Mouse (Mus musculus) embryo, embryonic 11 days (tissue): ENCODE results near the gene Irf3.

Source experiments
- DNase-seq: peaks from one replicate; pipeline ENCODE4 v3.0.0-alpha.2; 2015

The Irf3 gene

DNA sequence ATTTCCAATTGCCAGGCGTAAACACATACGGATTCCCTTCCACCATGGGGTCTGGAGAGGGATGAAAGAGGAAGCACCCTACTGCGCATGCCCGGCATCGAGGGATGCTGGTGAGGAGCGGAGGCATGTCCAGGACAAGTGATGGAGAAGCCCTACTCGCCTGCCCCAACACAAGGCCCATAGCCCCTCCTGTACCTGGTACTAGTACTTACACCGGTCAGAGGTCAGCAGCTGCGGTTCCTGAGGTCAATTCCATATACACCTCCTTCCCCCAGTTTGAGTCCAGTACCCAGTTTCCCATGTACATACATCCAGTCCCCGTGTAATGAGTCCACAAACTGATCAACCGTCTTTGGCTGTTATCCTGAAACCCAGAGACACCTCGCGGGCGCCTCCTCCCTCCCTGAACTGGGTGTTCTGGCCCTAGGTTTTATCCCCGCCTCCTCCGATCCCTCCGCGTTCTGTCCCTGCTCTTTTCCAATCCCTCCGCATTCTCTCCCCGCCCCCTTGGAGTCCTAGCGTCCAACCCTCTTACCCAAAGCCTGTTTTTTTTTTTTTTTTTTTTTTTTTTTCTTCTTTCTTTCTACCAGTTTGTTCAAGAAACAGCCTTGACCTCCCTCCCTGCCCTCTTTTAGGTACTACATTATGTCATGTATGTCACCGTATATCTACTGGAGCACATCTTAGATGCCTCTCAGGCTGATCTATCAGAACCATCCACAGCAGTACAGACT is 22.9 kb upstream of the Irf3 start, which contains the start of gene Cpt1c:
Cpt1c (minus strand) TSS at position 469 of the 734 bp plus-strand sequence.
- DNase-seq, result peak; percentile 92

GRCm38 (mm10) chr7:44975117-44975419 is 22.4 kb upstream of the Irf3 start:
- no peak for DNase-seq

GRCm38 (mm10) chr7:44978300-44978699 is 19.1 kb upstream of the Irf3 start:
- DNase-seq, result no peak

DNA sequence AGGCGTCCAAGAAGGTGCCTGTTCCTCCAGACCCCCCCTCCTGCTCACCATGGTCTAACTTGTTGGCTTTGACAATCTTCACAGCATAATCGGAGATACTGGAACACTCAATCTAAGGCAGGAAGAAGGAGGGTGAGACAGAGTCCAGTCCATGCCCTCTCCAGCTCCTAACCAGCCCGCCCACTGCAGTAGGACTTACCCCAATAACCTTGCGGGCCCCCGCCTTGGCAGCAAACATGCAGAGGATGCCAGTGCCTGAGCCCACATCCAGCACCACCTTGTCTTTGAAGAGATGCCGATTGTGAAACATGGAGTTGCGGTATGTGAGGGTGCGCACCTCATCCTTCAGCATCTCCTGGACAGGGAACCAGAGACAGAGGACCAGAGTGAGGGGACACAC is 15.9 kb upstream of the Irf3 start:
- DNase-seq, result no peak

- peak; percentile 81 for DNase-seq
Measured at GRCm38 (mm10) chr7:44983085-44983484, 14.4 kb upstream of the Irf3 start.

GRCm38 (mm10) chr7:44983944-44984832 is 13.3 kb upstream of the Irf3 start:
- DNase-seq, result no peak

DNA sequence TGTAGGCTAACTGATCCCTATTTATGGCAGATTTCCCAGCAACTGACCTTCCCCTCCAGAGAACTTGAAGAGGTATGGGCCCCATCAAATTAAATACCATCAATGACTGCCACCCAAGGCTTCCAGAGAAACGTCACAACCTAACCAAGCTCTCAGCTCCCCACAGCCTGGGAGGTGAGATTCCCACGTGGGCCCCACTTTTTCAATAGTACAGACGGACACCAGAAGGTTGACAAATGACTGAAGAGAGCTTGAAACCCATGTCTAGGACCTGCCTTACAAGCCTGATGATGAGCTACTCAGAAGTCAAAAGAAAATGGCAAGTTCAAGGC is 12.6 kb upstream of the Irf3 start:
- DNase-seq, result no peak

GRCm38 (mm10) chr7:44985595-44986191 is 11.8 kb upstream of the Irf3 start:
- DNase-seq, result peak; percentile 90

GRCm38 (mm10) chr7:44986192-44986878 is 11.1 kb upstream of the Irf3 start, which contains the start of gene Prmt1:
Gene Prmt1 (minus strand): TSS chr7:44986568.
- DNase-seq, result peak; percentile 99

- peak; percentile 86 for DNase-seq
Measured at GRCm38 (mm10) chr7:44986879-44987718, 10.3 kb upstream of the Irf3 start.

DNA sequence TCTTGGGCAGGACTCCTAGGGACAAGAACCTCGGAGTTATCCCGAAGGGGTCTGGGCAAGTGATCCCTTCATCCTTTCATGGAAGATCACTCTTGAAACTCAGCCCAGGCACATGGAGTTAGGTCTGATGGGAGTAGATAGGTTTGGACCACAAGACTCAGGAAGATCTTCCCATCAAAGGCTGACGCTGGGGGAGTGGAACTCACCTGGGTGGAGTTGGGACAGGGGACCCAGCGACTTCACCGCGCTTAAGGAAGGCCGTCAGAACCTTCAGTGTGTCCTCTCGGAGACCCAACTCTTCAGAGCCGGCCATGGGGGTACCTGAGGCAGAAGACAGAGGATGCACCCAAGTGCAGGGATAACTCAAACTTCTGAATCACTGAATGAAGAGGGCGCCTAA is 776 bp upstream of the Irf3 start:
- no peak for DNase-seq

DNA sequence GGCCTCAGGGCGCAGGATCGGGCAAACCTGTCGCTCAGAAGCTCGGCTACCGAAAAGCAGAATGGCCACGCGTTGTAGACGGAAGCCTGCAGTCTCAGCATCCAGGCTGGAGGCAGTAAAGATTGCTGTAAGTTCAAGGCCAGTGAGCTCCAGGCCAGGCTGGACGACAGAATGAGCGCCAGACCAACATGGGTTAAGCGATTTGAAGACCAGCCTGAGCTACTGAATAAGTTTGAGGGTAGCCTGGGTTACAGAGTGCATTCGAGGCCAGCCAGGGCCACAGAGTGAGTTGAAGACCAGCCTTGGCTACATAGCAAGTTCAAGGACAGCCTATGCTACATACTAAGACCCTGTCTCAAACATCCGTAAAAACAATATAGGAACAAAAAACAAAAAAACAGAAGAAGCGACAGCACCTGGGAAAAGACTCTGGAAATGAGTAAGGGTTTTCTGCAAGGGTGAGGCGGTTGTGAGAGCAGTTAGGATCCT is 536 bp downstream of the Irf3 start:
- no peak for DNase-seq

DNA sequence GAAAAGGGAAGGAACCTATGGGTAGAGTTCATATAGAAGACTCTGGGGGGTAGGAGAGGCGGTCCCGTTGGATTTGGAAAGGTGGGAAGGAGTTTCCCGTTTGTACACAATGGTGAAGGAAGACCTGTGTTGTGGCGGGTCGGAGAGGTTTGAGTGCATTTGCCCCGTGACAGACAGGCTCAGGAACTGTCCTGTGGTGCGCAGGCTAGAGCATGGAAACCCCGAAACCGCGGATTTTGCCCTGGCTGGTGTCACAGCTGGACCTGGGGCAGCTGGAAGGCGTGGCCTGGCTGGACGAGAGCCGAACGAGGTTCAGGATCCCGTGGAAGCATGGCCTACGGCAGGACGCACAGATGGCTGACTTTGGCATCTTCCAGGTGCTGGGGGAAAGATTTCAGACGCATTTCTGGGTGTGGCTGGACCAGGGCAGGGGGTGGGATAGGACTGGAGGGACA is 1.1 kb downstream of the Irf3 start, which contains the start of gene Bcl2l12:
Bcl2l12 (minus strand) TSS at position 212 of the 455 bp plus-strand sequence.
- peak; percentile 61 for DNase-seq

GRCm38 (mm10) chr7:44999753-45000152 is 2.3 kb downstream of the Irf3 start:
- no peak for DNase-seq

DNA sequence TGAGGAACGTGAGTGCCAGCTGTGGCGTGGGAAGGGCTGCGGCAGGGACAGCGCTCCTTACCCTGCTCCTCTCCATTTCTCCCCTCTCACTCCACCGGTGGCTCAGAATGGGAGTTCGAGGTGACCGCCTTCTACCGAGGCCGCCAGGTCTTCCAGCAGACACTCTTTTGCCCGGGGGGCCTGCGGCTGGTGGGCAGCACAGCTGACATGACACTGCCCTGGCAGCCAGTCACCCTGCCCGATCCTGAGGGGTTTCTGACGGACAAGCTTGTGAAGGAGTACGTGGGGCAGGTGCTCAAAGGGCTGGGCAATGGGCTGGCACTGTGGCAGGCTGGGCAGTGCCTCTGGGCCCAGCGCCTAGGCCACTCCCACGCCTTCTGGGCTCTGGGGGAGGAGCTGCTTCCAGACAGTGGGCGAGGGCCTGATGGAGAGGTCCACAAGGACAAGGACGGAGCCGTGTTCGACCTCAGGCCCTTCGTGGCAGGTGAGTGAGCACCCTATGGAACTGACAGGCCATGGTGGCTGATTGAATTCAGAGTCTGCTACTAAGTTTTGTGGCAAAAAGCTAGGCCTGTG is 3.2 kb downstream of the Irf3 start:
- DNase-seq, result no peak

- no peak for DNase-seq
Measured at GRCm38 (mm10) chr7:45002440-45002839, 5.0 kb downstream of the Irf3 start.

GRCm38 (mm10) chr7:45004546-45004945 is 7.1 kb downstream of the Irf3 start:
- peak; percentile 28 for DNase-seq

DNA sequence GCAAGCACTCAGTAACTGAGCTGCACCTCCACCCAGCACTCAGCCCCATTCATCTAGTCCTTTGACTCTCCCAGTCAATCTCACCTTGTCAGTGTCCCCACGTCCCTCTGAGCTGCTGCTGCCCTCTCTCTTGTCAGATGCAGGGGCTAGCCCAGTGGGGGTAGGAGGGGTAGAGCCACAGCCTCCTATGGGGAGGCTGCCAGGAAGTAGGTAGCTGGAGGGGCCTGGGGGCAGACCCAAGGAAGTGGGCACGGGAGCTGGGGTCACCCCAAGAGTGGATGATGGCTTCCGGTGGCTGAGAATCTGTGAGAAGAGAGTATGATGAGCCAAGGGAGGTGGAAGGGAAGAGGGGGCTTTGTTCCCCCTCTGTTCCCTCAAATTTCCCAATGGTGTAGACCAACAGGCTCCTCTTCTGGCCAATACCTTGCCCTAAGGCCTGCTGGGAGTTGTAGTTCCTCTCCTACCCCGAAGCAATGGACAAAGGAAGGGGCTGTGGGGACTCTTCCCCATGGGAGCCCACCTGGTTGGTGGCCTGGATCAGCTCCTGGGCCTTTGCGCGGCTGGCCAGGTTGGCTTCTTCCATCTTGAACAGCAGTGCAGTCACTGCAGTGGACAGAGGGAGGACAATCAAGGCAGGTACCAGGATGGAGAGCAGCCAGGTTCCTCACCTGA is 8.0 kb downstream of the Irf3 start:
- no peak for DNase-seq

DNA sequence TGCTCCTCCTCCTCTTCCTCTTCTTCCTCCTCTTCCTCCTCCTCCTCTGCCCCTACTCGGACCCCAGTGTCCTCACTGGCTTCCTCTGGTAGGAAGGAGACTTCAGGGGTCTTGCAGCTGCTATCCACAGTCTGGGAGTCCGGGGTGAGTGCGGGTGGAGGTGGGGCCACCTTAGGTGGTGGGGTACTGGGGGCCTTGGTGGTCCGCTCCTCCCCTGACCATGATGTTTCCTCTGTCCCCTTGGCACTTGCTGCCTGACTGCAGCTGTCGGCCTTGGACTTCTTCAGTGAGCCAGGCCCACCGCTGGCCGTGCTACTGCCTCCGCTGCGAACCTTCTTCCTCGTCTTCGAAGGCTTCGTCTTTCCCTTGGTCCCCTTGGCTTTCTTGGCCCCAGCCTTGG is 9.1 kb downstream of the Irf3 start:
- DNase-seq, result no peak

GRCm38 (mm10) chr7:45007141-45007540 is 9.7 kb downstream of the Irf3 start:
- no peak for DNase-seq

DNA sequence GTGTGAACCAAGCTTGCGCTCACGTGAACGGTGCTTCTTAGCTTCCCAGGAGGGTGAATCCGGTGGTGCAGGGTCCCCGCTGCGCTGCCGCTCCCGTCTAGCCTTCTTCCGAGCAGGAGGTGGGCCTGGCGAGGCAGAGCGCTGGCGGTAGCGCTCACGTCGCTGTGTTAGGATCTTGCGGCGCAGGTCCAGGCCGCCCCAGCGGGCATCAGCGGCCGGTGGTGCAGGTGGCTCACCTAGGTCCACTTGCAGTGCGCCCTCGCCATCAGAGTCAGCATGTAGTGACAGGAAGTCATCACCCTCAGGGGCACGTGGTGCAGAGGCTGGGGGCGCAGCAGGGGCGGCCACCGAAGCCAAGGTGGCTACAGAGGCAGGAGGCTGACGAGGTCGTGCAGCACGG is 10.4 kb downstream of the Irf3 start:
- DNase-seq, result no peak
